Mouse (Mus musculus) hindbrain, embryonic 15.5 days (tissue): Measurements from ENCODE around the gene Thrb. TPM values are rescaled to one million over a fixed set of nuclear protein-coding genes. Genes with fewer than 3 reads are reported as not detected.
A peak's percentile ranks its signal among the peaks of the same experiment; 100 is the strongest.

ENCODE experiments used
- ATAC-seq: fragments of 200-750 bp; cut with Nextera tagmentation; 2 replicates; pipeline ENCODE4 v1.8.0; 2017; ENCODE audit warnings: low read depth, moderate number of reproducible peaks, moderate TSS enrichment; ENCODE audit not compliant: low FRiP score
- H3K27ac ChIP-seq: fragments of 300-500 bp; sonication (generic); replicated peaks from 2 replicates; pipeline ENCODE4 v1.5.1; 2015; ENCODE audit warnings: mild to moderate bottlenecking, inconsistent platforms
- H3K27me3 ChIP-seq: fragments of 300-500 bp; sonication (generic); 2 replicates; pipeline ENCODE4 v1.6.1; 2015; ENCODE audit warnings: control low read depth, inconsistent platforms
- H3K36me3 ChIP-seq: fragments of 300-500 bp; sonication (generic); 2 replicates; pipeline ENCODE4 v1.6.1; 2015; ENCODE audit warnings: control low read depth, inconsistent platforms
- H3K4me1 ChIP-seq: fragments of 300-500 bp; sonication (generic); replicated peaks from 2 replicates; pipeline ENCODE4 v1.6.1; 2015; ENCODE audit warnings: control low read depth, inconsistent platforms
- H3K4me2 ChIP-seq: fragments of 300-500 bp; sonication (generic); 2 replicates; pipeline ENCODE4 v1.6.1; 2015; ENCODE audit warnings: moderate library complexity, mild to moderate bottlenecking, inconsistent platforms
- H3K4me3 ChIP-seq: fragments of 300-500 bp; sonication (generic); 2 replicates; pipeline ENCODE4 v1.5.1; 2015; ENCODE audit warnings: mild to moderate bottlenecking, inconsistent platforms
- H3K9ac ChIP-seq: fragments of 300-500 bp; sonication (generic); 2 replicates; pipeline ENCODE4 v1.6.1; 2015; ENCODE audit warnings: inconsistent platforms
- H3K9me3 ChIP-seq: fragments of 300-500 bp; sonication (generic); 2 replicates; pipeline ENCODE4 v1.6.1; 2016; ENCODE audit warnings: control low read depth, inconsistent platforms
- WGBS: fragments of 180-500 bp; shearing (Covaris S2); methylation state at CpG from one replicate; pipeline ENCODE4 v1.1.7; 2015; 5-methylcytosine and 5-hydroxymethylcytosine counted together
- polyA plus RNA-seq: library from polyadenylated mRNA; unstranded; fragments of >200 nt; fragmentation: Nextera tagmentation; extraction: Ambion mirVana; gene quantifications from 2 replicates; pipeline ENCODE4 v1.2.1, GENCODE M21; 2015

Thrb gene
- polyA plus RNA-seq, 1 experiment from 2014 or later = 2.3 TPM

DNA sequence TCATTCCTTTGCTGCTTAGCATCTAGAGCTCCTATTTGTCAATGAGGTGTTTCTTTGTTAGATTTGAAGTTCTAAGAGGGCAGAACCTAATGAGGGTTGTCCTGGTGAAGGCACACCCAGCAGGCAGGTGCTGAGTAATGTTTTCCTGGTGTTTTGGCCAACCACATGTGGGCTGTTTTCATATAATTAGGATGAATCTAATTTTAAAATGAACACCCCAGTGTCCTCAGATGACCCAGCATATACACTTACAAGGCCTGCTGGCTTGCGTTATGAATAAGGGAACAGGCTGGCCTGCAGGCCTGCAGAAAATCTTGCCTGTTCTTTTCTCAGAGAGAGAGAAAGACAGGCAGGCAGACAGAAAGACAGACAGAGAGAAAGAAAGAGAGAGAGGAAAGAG is 14.3 kb downstream of the Thrb start:
- H3K27ac ChIP-seq = no peak overlapping the region
- no peaks in the 10 kb centered on the region for H3K9me3 ChIP-seq
- no peaks in the 10 kb centered on the region for H3K4me1 ChIP-seq
- H3K27me3 ChIP-seq = no peaks in the 10 kb centered on the region
- no peak for ATAC-seq
- H3K4me3 ChIP-seq = no peak overlapping the region
- no peak overlapping the region for H3K4me2 ChIP-seq
- no peak overlapping the region for H3K9ac ChIP-seq
- no peaks in the 10 kb centered on the region for H3K36me3 ChIP-seq
- 93% methylated on average over 1 of the region's 1 CpGs for WGBS

DNA sequence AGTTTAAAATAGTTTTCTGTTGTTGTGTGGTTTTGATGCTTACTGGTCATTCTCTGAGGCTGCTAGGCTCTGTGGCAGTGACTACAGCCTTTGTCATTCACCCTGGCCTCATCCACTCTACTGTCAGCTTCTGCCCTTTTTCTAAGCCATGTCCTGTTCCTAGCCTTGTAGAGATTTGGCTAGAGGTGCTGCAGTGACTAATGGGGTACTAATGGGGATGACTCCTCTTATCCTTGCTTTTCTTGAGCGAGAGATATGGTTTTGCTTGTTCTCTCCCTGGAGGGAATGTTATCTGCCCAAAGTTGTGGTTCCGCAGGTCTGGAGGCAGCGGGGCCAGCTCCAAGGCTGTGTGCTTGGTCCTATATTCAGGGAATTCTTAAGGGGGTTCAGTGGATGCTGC is 15.2 kb downstream of the Thrb start:
- H3K27ac ChIP-seq = no peak overlapping the region
- no peak overlapping the region for H3K4me3 ChIP-seq
- H3K27me3 ChIP-seq = no peaks in the 10 kb centered on the region
- no peaks in the 10 kb centered on the region for H3K9me3 ChIP-seq
- H3K4me1 ChIP-seq = no peaks in the 10 kb centered on the region
- H3K4me2 ChIP-seq = no peak overlapping the region
- H3K9ac ChIP-seq = no peak overlapping the region
- no peak for ATAC-seq
- 87% methylated on average over 3 of the region's 3 CpGs for WGBS
- no peaks in the 10 kb centered on the region for H3K36me3 ChIP-seq

DNA sequence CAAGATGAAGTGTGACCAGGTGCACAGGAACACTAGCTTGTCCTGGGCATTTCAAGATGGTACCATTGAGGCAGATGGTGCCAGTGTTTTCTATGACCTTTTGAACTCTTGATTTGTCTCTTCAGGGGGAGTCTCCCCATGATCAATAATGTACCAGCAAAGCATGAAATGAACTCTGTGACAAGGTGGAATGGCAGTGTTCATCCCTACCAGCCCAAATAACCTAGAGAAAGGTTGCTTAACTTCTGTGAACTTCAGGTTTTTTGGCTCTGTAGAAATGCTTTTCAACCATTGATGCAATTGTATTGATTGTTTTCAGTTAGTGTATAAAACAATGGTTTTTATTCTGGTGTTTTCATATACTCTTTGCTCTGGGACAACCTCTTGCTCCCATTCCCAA is 21.4 kb downstream of the Thrb start:
- H3K9me3 ChIP-seq = no peaks in the 10 kb centered on the region
- H3K36me3 ChIP-seq = no peaks in the 10 kb centered on the region
- H3K4me1 ChIP-seq = no peaks in the 10 kb centered on the region
- no peak overlapping the region for H3K9ac ChIP-seq
- no peaks in the 10 kb centered on the region for H3K27me3 ChIP-seq
- H3K4me3 ChIP-seq = no peak overlapping the region
- ATAC-seq = no peak
- H3K4me2 ChIP-seq = no peak overlapping the region
- H3K27ac ChIP-seq = no peak overlapping the region

DNA sequence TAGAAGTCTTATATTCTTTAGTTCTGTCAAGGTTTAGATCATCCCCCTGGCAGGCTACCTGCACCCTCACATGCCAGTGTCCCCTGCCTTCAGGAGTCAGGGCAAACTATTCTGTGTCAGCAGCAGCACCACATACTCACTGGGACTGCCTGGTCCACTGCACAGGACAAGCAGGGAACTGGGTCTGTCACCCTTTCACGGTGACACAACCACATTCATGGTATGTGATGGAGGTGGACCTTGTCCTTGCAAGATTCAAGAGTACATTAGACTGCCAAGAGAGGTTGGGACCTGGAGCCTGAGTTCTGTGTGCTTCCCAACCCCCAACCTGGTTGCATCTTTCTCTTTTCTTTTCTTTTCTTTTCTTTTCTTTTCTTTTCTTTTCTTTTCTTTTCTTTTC is 24.8 kb downstream of the Thrb start:
- H3K4me1 ChIP-seq = no peaks in the 10 kb centered on the region
- no peak overlapping the region for H3K9ac ChIP-seq
- H3K4me3 ChIP-seq = no peak overlapping the region
- ATAC-seq = no peak
- H3K36me3 ChIP-seq = no peaks in the 10 kb centered on the region
- H3K4me2 ChIP-seq = no peak overlapping the region
- H3K27me3 ChIP-seq = no peaks in the 10 kb centered on the region
- no peak overlapping the region for H3K27ac ChIP-seq
- WGBS = 74% methylated on average over 1 of the region's 1 CpGs
- H3K9me3 ChIP-seq = no peaks in the 10 kb centered on the region

DNA sequence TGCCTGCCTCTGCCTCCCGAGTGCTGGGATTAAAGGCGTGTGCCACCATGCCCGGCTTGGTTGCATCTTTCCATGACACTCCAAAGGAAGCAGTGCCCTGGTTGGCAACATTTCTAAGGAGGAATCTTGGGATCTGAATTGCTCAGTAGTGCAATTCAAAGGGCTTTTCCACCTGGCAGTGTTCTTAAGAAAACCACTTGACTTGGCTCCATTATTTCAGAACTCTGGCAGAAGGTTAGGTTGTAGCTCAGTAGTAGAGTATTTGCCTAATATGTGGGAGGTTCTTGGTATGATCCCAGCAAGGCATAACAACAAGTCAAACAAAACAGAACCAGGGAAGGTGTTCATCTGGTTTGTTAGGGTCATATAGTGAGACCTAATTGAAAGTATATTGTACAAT is 25.4 kb downstream of the Thrb start:
- no peaks in the 10 kb centered on the region for H3K36me3 ChIP-seq
- 96% methylated on average over 3 of the region's 3 CpGs for WGBS
- no peaks in the 10 kb centered on the region for H3K9me3 ChIP-seq
- H3K4me2 ChIP-seq = no peak overlapping the region
- no peak for ATAC-seq
- no peak overlapping the region for H3K27ac ChIP-seq
- H3K9ac ChIP-seq = no peak overlapping the region
- H3K4me1 ChIP-seq = no peaks in the 10 kb centered on the region
- no peaks in the 10 kb centered on the region for H3K27me3 ChIP-seq
- H3K4me3 ChIP-seq = no peak overlapping the region

GRCm38 (mm10) chr14:17686939-17687338 is 26.9 kb downstream of the Thrb start:
- no peak for ATAC-seq
- 91% methylated on average over 3 of the region's 3 CpGs for WGBS

DNA sequence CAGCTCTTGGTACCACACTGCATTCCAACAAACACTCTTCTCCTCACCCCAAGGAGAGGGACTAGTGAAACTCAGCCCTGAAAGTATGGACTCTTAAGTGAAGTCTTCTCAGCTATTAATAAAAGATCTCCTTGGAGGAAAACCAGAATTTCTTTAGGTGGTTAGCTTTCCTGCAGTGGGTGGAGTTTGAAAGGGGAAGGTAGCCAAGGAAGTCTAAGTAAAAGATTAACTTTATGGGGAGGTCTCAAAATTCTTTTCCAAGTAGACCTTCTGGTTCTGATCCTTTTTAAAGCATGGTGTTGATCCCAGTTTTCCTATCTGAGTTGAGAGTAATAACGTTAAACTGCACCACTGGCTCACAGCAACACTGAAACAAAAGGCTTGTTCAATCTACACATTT is 31.2 kb downstream of the Thrb start:
- 79% methylated on average over 1 of the region's 1 CpGs for WGBS
- Histone ChIP-seq H3K4me1 (no peaks in the 10 kb centered on the region), H3K9me3 (no peaks in the 10 kb centered on the region), H3K4me3 (no peak overlapping the region), H3K27me3 (no peaks in the 10 kb centered on the region), H3K27ac (no peak overlapping the region), H3K9ac (no peak overlapping the region), H3K36me3 (no peaks in the 10 kb centered on the region), H3K4me2 (no peak overlapping the region)
- ATAC-seq = no peak

More at GRCm38 (mm10) chr14:17686939-17687338, 26.9 kb downstream of the Thrb start:
- Histone ChIP-seq H3K9me3 (no peaks in the 10 kb centered on the region), H3K27ac (no peak overlapping the region), H3K4me3 (no peak overlapping the region), H3K9ac (no peak overlapping the region), H3K27me3 (no peaks in the 10 kb centered on the region), H3K4me2 (no peak overlapping the region), H3K4me1 (no peaks in the 10 kb centered on the region), H3K36me3 (no peaks in the 10 kb centered on the region)

DNA sequence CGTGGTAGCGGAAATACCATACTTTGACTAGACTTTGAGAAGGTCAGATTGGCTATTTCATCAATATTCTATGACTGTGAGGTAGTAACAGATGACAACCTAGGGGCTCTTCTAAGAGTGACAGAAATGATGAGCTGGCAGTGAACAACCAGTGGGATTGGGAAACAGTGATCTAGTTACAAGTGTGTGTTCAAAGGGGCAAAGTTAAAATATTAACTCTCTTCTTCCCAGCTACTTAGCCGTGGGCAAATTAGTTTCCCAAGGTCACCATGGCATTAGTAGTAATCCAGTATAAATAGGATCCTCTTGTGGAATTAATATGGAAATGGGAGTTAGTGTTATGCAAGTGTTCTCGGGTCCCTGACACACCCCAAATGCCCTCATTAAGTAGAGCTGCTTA is 35.5 kb downstream of the Thrb start:
- H3K4me1 ChIP-seq = no peaks in the 10 kb centered on the region
- H3K36me3 ChIP-seq = no peaks in the 10 kb centered on the region
- ATAC-seq = no peak
- H3K4me3 ChIP-seq = no peak overlapping the region
- no peak overlapping the region for H3K27ac ChIP-seq
- no peak overlapping the region for H3K9ac ChIP-seq
- no peaks in the 10 kb centered on the region for H3K9me3 ChIP-seq
- WGBS = 84% methylated on average over 4 of the region's 4 CpGs
- no peak overlapping the region for H3K4me2 ChIP-seq
- H3K27me3 ChIP-seq = no peaks in the 10 kb centered on the region

DNA sequence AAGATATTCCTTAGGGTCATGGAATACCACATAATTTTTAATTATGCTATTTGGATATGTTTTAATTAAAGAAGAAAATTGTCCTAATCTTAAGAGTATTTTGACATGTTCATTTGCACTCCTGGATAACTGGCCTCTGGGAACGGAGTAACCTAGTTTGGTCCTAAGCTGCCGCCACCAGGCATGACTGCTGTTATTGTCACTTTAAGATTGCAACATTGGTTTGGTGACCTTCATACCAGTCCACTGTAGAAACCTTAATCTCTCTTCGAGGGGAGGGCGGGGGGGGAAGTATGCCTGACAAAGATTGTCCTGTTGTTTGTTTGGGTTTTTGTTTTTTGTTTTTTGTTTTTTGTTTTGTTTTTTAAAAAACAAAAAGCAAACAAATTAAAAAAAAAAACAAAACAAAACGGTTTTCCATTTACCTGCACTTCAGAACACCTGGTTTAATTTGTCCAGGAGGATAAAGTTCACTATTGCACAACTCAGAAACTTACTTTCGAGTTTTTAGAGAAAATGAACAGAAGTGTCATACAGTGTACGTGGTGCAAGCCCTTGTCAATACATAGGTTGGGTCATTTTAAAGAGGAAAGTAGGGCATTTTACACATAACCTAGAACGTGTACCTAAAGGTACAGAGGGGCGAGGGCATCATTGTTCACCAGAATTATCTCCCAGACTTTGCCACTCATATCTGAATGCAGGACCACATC is 38.0 kb downstream of the Thrb start:
- Histone ChIP-seq H3K36me3 (no peaks in the 10 kb centered on the region), H3K9me3 (no peaks in the 10 kb centered on the region)
- 87% methylated on average over 9 of the region's 9 CpGs for WGBS

GRCm38 (mm10) chr14:17700228-17700627 is 40.2 kb downstream of the Thrb start:
- H3K4me1 ChIP-seq = no peaks in the 10 kb centered on the region
- no peak for ATAC-seq
- H3K27me3 ChIP-seq = no peaks in the 10 kb centered on the region
- no peak overlapping the region for H3K27ac ChIP-seq
- WGBS = 95% methylated on average over 3 of the region's 3 CpGs
- no peak overlapping the region for H3K9ac ChIP-seq
- H3K9me3 ChIP-seq = no peaks in the 10 kb centered on the region
- no peak overlapping the region for H3K4me2 ChIP-seq
- no peaks in the 10 kb centered on the region for H3K36me3 ChIP-seq
- H3K4me3 ChIP-seq = no peak overlapping the region

More for the DNA sequence above, 38.0 kb downstream of the Thrb start:
- Histone ChIP-seq H3K4me1 (no peaks in the 10 kb centered on the region), H3K27me3 (no peaks in the 10 kb centered on the region), H3K4me2 (no peak overlapping the region), H3K9ac (no peak overlapping the region), H3K4me3 (no peak overlapping the region), H3K27ac (no peak overlapping the region)
- ATAC-seq = no peak

DNA sequence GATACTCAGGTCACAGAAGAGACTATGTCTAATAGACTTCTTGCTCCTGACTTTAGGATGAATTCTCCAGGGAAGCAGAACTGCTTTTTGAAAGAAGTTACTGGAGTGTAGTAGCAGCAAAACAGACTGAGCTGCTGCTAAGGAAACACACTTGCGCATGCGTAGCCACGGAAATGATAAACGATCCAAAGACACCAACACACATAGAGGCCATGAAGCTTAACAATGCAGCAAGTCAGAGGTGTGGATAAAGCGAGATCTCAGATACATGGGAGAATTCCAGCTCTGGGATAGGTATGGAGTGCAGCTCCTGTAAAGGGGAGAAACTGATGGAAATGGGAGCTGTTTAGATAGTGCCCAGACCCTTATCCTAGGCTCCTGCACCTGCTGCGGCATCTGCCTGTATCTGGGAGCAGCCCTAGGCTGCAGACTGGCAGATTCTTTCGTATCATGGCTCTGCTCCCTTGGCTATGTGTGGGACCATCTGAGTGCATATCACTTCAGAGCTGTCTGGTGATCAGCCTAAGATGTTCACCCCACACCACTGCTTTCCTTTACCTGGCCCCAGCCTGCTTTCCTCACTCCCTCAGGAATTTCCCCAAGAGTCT is 53.3 kb downstream of the Thrb start:
- Histone ChIP-seq H3K4me1 (no peaks in the 10 kb centered on the region), H3K4me2 (no peak overlapping the region), H3K27ac (no peak overlapping the region), H3K9me3 (peaks cover 6% of the 10 kb centered on the region; the same call in 1 of the 2 replicates), H3K27me3 (no peaks in the 10 kb centered on the region), H3K4me3 (no peak overlapping the region), H3K36me3 (no peaks in the 10 kb centered on the region), H3K9ac (no peak overlapping the region)
- 74% methylated on average over 7 of the region's 7 CpGs for WGBS
- ATAC-seq = peak; percentile 30; the same call in 1 of the 2 replicates

DNA sequence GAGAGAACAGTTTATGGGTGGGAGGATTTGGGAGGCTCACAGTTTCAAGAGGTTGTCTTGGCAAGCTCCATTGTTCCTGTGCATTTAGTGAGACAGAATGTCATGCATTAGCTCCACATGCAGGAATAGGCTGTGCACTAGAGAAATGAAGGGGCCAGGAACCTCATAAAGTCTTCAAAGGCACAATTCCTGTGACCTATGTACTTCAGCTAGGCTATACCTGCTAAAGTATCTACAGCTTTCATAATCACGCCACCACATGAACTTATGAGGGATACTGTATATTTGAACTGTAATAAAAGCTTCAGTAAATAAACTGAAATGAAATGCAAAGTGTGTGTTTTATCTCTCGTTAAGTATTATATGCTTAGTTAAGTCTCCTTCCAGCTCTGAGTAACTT is 59.4 kb downstream of the Thrb start:
- Histone ChIP-seq H3K4me1 (no peaks in the 10 kb centered on the region), H3K27ac (no peak overlapping the region), H3K4me3 (no peak overlapping the region), H3K4me2 (no peak overlapping the region), H3K9me3 (peaks cover 6% of the 10 kb centered on the region; the same call in 1 of the 2 replicates), H3K9ac (no peak overlapping the region), H3K27me3 (no peaks in the 10 kb centered on the region), H3K36me3 (no peaks in the 10 kb centered on the region)
- no peak for ATAC-seq
- WGBS = 86% methylated on average over 2 of the region's 2 CpGs
